8 mouse cellular contexts compared by ENCODE assay signal in genomic region chr9:20690449-20690848, GRCm38 (mm10). TPM values are rescaled to one million over a fixed set of nuclear protein-coding genes. Genes with fewer than 3 reads are reported as not detected.
DNase-seq lines count a peak whose midpoint lies in the region; ATAC-seq and TF ChIP-seq lines count a peak whose summit lies in the region.
"Not testable (repeated sequence)": the region's sequence is repeated elsewhere in the genome, so short reads cannot be mapped to it uniquely, and the experiment has no call there.

No protein-coding gene starts in this region.

- H3K27ac ChIP-seq in hindbrain, embryonic 10.5 days: peak overlapping the region; percentile 79
- peak overlapping the region; percentile 86; the same call in 1 of the 2 replicates for H3K27ac ChIP-seq in hindbrain, embryonic 13.5 days
- H3K27ac ChIP-seq in left cerebral cortex, adult 2 months: 0 out of 2 replicates have a peak overlapping the region, but pooled peaks have one; percentile 28
- peak overlapping the region; percentile 77 for H3K27ac ChIP-seq in midbrain, embryonic 10.5 days (replicated peaks)
- peak overlapping the region; percentile 68; the same call in 1 of the 2 replicates for H3K27ac ChIP-seq in midbrain, embryonic 15.5 days
- peak overlapping the region; percentile 58; the same call in 1 of the 2 replicates for H3K27ac ChIP-seq in neural tube, embryonic 14.5 days (ENCODE audit: low read depth, low read length)

- H3K9me3 ChIP-seq in hindbrain, embryonic 10.5 days; hindbrain, embryonic 13.5 days; midbrain, embryonic 10.5 days (replicated peaks); midbrain, embryonic 15.5 days; neural tube, embryonic 14.5 days (ENCODE audit: control insufficient read depth, low read length): not testable (repeated sequence)

- H3K36me3 ChIP-seq in hindbrain, embryonic 10.5 days; hindbrain, embryonic 13.5 days; midbrain, embryonic 10.5 days; midbrain, embryonic 15.5 days (replicated peaks); neural tube, embryonic 14.5 days (ENCODE audit: control insufficient read depth, insufficient read depth, low read length): not testable (repeated sequence)

- not testable (repeated sequence) for H3K4me2 ChIP-seq in hindbrain, embryonic 13.5 days; midbrain, embryonic 15.5 days; neural tube, embryonic 14.5 days (ENCODE audit: low read depth, low read length)

- TF ChIP-seq CTCF in left cerebral cortex, adult 2 months (IDR thresholded peaks at IDR 0.05): not testable (repeated sequence)

- H3K9ac ChIP-seq in hindbrain, embryonic 13.5 days; midbrain, embryonic 15.5 days; neural tube, embryonic 14.5 days (replicated peaks; ENCODE audit: low read depth, low read length): not testable (repeated sequence)

- not testable (repeated sequence) for H3K4me3 ChIP-seq in hindbrain, embryonic 10.5 days; hindbrain, embryonic 13.5 days; left cerebral cortex, adult 2 months; midbrain, embryonic 10.5 days; midbrain, embryonic 15.5 days; neural tube, embryonic 14.5 days (ENCODE audit: low read depth, low read length)

- ATAC-seq in common myeloid progenitor, adult 5-6 weeks (replicated peaks; ENCODE audit: low read depth, poor library complexity, severe bottlenecking): 0 out of 2 replicates have a peak, but pooled peaks have one; percentile 60
- ATAC-seq in hindbrain, embryonic 13.5 days (ENCODE audit: low FRiP score); midbrain, embryonic 15.5 days (replicated peaks); neural tube, embryonic 14.5 days (ENCODE audit: low read depth): not testable (repeated sequence)

- DNase-seq in A20 (ENCODE audit: low read depth, low spot score): peak; percentile 48
- not testable (repeated sequence) for DNase-seq in hindbrain, embryonic 10.5 days (ENCODE audit: low spot score); left cerebral cortex, adult 2 months (ENCODE audit: extremely low spot score in 1 of 2, low spot score in 2 of 2); midbrain, embryonic 10.5 days (ENCODE audit: low spot score)

- WGBS in hindbrain, embryonic 10.5 days: 88% methylated on average over 2 of the region's 2 CpGs
- WGBS in hindbrain, embryonic 13.5 days: 74% methylated on average over 2 of the region's 2 CpGs
- 92% methylated on average over 2 of the region's 2 CpGs for WGBS in midbrain, embryonic 10.5 days
- 84% methylated on average over 2 of the region's 2 CpGs for WGBS in midbrain, embryonic 15.5 days
- 87% methylated on average over 2 of the region's 2 CpGs for WGBS in neural tube, embryonic 14.5 days

- intact Hi-C loops in left cerebral cortex, adult 2 months (cut with DNase I): not testable (repeated sequence)

- 0 out of 2 replicates have a peak, but pooled peaks cover 15% of the 10 kb centered on the region for H3K27me3 ChIP-seq in hindbrain, embryonic 10.5 days (ENCODE audit: insufficient read depth, poor library complexity, severe bottlenecking)
- not testable (repeated sequence) for H3K27me3 ChIP-seq in hindbrain, embryonic 13.5 days; midbrain, embryonic 15.5 days (replicated peaks); neural tube, embryonic 14.5 days (ENCODE audit: control insufficient read depth, insufficient read depth, low read length)
- peaks cover 26% of the 10 kb centered on the region for H3K27me3 ChIP-seq in midbrain, embryonic 10.5 days (ENCODE audit: low read depth, poor library complexity, severe bottlenecking)

- H3K4me1 ChIP-seq in hindbrain, embryonic 10.5 days (replicated peaks): peaks cover 53% of the 10 kb centered on the region
- H3K4me1 ChIP-seq in hindbrain, embryonic 13.5 days (replicated peaks): peaks cover 37% of the 10 kb centered on the region
- peaks cover 60% of the 10 kb centered on the region for H3K4me1 ChIP-seq in midbrain, embryonic 10.5 days
- H3K4me1 ChIP-seq in midbrain, embryonic 15.5 days: peaks cover 30% of the 10 kb centered on the region
- H3K4me1 ChIP-seq in neural tube, embryonic 14.5 days (ENCODE audit: control insufficient read depth, insufficient read depth, low read length): peaks cover 19% of the 10 kb centered on the region

RNA-seq across cellular contexts. Expression of gene Pin1, which starts 38.6 kb away (rescaled TPM):
- total RNA-seq in common myeloid progenitor, adult 5-6 weeks (2017): 9.5 and 16.3 TPM in 2 replicates
- polyA plus RNA-seq in hindbrain, embryonic 10.5 days (2016; fragmentation: Nextera tagmentation; extraction: Ambion mirVana): 83.7 and 88.6 TPM in 2 replicates
- polyA plus RNA-seq in hindbrain, embryonic 13.5 days (2015; fragmentation: Nextera tagmentation; extraction: Ambion mirVana): 59.8 and 61.5 TPM in 2 replicates
- 10 to 100 TPM; 40.0 to 41.5 TPM for total RNA-seq in left cerebral cortex, adult 2 months (2021)
- 84.0 and 91.4 TPM in 2 replicates for polyA plus RNA-seq in midbrain, embryonic 10.5 days (2016; fragmentation: Nextera tagmentation; extraction: Ambion mirVana)
- 65.0 and 68.4 TPM in 2 replicates for polyA plus RNA-seq in midbrain, embryonic 15.5 days (2015; fragmentation: Nextera tagmentation; extraction: Ambion mirVana)
- 61.1 and 68.8 TPM in 2 replicates for polyA plus RNA-seq in neural tube, embryonic 14.5 days (2014; fragmentation: Nextera tagmentation; extraction: Ambion mirVana)

RNA-seq across cellular contexts. Expression of gene Fbxl12, which starts 45.9 kb away (rescaled TPM):
- total RNA-seq in common myeloid progenitor, adult 5-6 weeks (2017): 6.5 and 8.2 TPM in 2 replicates
- polyA plus RNA-seq in hindbrain, embryonic 10.5 days (2016; fragmentation: Nextera tagmentation; extraction: Ambion mirVana): 21.5 and 21.9 TPM in 2 replicates
- polyA plus RNA-seq in hindbrain, embryonic 13.5 days (2015; fragmentation: Nextera tagmentation; extraction: Ambion mirVana): 18.2 and 19.1 TPM in 2 replicates
- 10 to 100 TPM; 26.4 to 28.6 TPM for total RNA-seq in left cerebral cortex, adult 2 months (2021)
- 20.4 and 21.2 TPM in 2 replicates for polyA plus RNA-seq in midbrain, embryonic 10.5 days (2016; fragmentation: Nextera tagmentation; extraction: Ambion mirVana)
- 16.0 and 17.8 TPM in 2 replicates for polyA plus RNA-seq in midbrain, embryonic 15.5 days (2015; fragmentation: Nextera tagmentation; extraction: Ambion mirVana)
- 9.6 and 10.6 TPM in 2 replicates for polyA plus RNA-seq in neural tube, embryonic 14.5 days (2014; fragmentation: Nextera tagmentation; extraction: Ambion mirVana)

RNA-seq across cellular contexts. Expression of gene Ubl5, which starts 47.8 kb away (rescaled TPM):
- 87.1 and 102 TPM in 2 replicates for total RNA-seq in common myeloid progenitor, adult 5-6 weeks (2017)
- polyA plus RNA-seq in hindbrain, embryonic 10.5 days (2016; fragmentation: Nextera tagmentation; extraction: Ambion mirVana): 393 and 437 TPM in 2 replicates
- 500 and 520 TPM in 2 replicates for polyA plus RNA-seq in hindbrain, embryonic 13.5 days (2015; fragmentation: Nextera tagmentation; extraction: Ambion mirVana)
- 100 to 1,000 TPM; 289 to 312 TPM for total RNA-seq in left cerebral cortex, adult 2 months (2021)
- 381 and 400 TPM in 2 replicates for polyA plus RNA-seq in midbrain, embryonic 10.5 days (2016; fragmentation: Nextera tagmentation; extraction: Ambion mirVana)
- polyA plus RNA-seq in midbrain, embryonic 15.5 days (2015; fragmentation: Nextera tagmentation; extraction: Ambion mirVana): 411 and 447 TPM in 2 replicates
- polyA plus RNA-seq in neural tube, embryonic 14.5 days (2014; fragmentation: Nextera tagmentation; extraction: Ambion mirVana): 464 and 488 TPM in 2 replicates

RNA-seq across cellular contexts. Expression of gene Olfm2, which starts 55.7 kb away (rescaled TPM):
- total RNA-seq in common myeloid progenitor, adult 5-6 weeks (2017): not detected in 2 replicates
- 46.9 and 76.4 TPM in 2 replicates for polyA plus RNA-seq in hindbrain, embryonic 10.5 days (2016; fragmentation: Nextera tagmentation; extraction: Ambion mirVana)
- polyA plus RNA-seq in hindbrain, embryonic 13.5 days (2015; fragmentation: Nextera tagmentation; extraction: Ambion mirVana): 133 and 145 TPM in 2 replicates
- 100 to 1,000 TPM; 152 TPM for total RNA-seq in left cerebral cortex, adult 2 months (2021)
- polyA plus RNA-seq in midbrain, embryonic 10.5 days (2016; fragmentation: Nextera tagmentation; extraction: Ambion mirVana): 26.8 and 34.6 TPM in 2 replicates
- polyA plus RNA-seq in midbrain, embryonic 15.5 days (2015; fragmentation: Nextera tagmentation; extraction: Ambion mirVana): 209 and 213 TPM in 2 replicates
- 155 and 202 TPM in 2 replicates for polyA plus RNA-seq in neural tube, embryonic 14.5 days (2014; fragmentation: Nextera tagmentation; extraction: Ambion mirVana)

Comparison
In these comparisons a context has a peak if more than half of its experiments do, and no peak if none do; other contexts are left out.
1. H3K27ac ChIP-seq: peak in every context shown above with its lines; median percentile 86 in hindbrain, embryonic 13.5 days; 79 in hindbrain, embryonic 10.5 days; 77 in midbrain, embryonic 10.5 days; 68 in midbrain, embryonic 15.5 days; 58 in neural tube, embryonic 14.5 days; 28 in left cerebral cortex, adult 2 months.